Mouse (Mus musculus) liver, embryonic 14.5 days (tissue): Measurements from ENCODE around the gene Cxcl10.

ENCODE experiments used
- CTCF ChIP-seq: IDR thresholded peaks from 2 replicates; pipeline ENCODE4 v1.5.1; 2016; ENCODE audit warnings: antibody characterized with exemption, low read depth, control low read depth
- EP300 ChIP-seq: IDR thresholded peaks from 2 replicates; pipeline ENCODE4 v1.6.1; 2016; ENCODE audit warnings: antibody characterized with exemption, low read depth

GRCm38 (mm10) chr5:92323264-92323663 lies 25.4 kb downstream of the Cxcl10 start:
- no peak for TF ChIP-seq CTCF
- TF ChIP-seq EP300, result no peak
